Mouse (Mus musculus) v-Abl transformed pro-B cells (cell line): ENCODE measurements around the gene Cnpy3.

Experiments
- in situ Hi-C, 2 experiments: fragments of 400-800 bp; cut with MboI; formaldehyde crosslinking; loops; one replicate each; pipeline ENCODE4 v1.15.1; 2025; ENCODE audit not compliant: unreplicated experiment in 2 of 2

Gene Cnpy3

GRCm38 (mm10) chr17:46725273-46725672 lies 26.7 kb downstream of the Cnpy3 start:
- in situ Hi-C loops, result no loop called here

- in situ Hi-C loops, result loop anchor here (5.0 kb wide), 1 partner anchor 197 kb away; no protein-coding TSS in a partner anchor
Observed at GRCm38 (mm10) chr17:46724477-46725084, 27.4 kb downstream of the Cnpy3 start.

GRCm38 (mm10) chr17:46721077-46721476 lies 30.9 kb downstream of the Cnpy3 start:
- in situ Hi-C loops, result loop anchor here (5.0 kb wide), 1 partner anchor 194 kb away; no protein-coding TSS in a partner anchor

- in situ Hi-C loops, result no loop called here
Observed at GRCm38 (mm10) chr17:46714756-46715481, 37.1 kb downstream of the Cnpy3 start.

GRCm38 (mm10) chr17:46713849-46714248 lies 38.2 kb downstream of the Cnpy3 start:
- in situ Hi-C loops, result no loop called here

- in situ Hi-C loops, result no loop called here
Observed at GRCm38 (mm10) chr17:46712442-46712841, 39.6 kb downstream of the Cnpy3 start.

GRCm38 (mm10) chr17:46711612-46712271 lies 40.3 kb downstream of the Cnpy3 start:
- in situ Hi-C loops, result no loop called here

GRCm38 (mm10) chr17:46710959-46711597 lies 40.9 kb downstream of the Cnpy3 start, which contains the start of gene Pex6:
TSS of gene Pex6 (plus strand) at chr17:46711463.
- in situ Hi-C loops, result no loop called here

- in situ Hi-C loops, result no loop called here
Observed at GRCm38 (mm10) chr17:46706375-46707089, 45.5 kb downstream of the Cnpy3 start.

- in situ Hi-C loops, result no loop called here
Observed at GRCm38 (mm10) chr17:46704887-46705835, 46.9 kb downstream of the Cnpy3 start, which contains the start of gene Ppp2r5d. TSS of gene Ppp2r5d (minus strand) at chr17:46705111.

GRCm38 (mm10) chr17:46703971-46704886 lies 47.8 kb downstream of the Cnpy3 start:
- in situ Hi-C loops, result no loop called here

GRCm38 (mm10) chr17:46702506-46702905 lies 49.5 kb downstream of the Cnpy3 start:
- in situ Hi-C loops, result no loop called here

GRCm38 (mm10) chr17:46702100-46702499 lies 49.9 kb downstream of the Cnpy3 start:
- in situ Hi-C loops, result no loop called here

- in situ Hi-C loops, result no loop called here
Observed at GRCm38 (mm10) chr17:46701489-46701888, 50.5 kb downstream of the Cnpy3 start.

GRCm38 (mm10) chr17:46699912-46700311 lies 52.1 kb downstream of the Cnpy3 start:
- in situ Hi-C loops, result no loop called here

- in situ Hi-C loops, result no loop called here
Observed at GRCm38 (mm10) chr17:46699245-46699644, 52.8 kb downstream of the Cnpy3 start.

- in situ Hi-C loops, result no loop called here
Observed at GRCm38 (mm10) chr17:46698515-46698914, 53.5 kb downstream of the Cnpy3 start.

GRCm38 (mm10) chr17:46694517-46695063 lies 57.4 kb downstream of the Cnpy3 start:
- in situ Hi-C loops, result no loop called here
